In genomic region chr13:53120906-53121305, GRCm38 (mm10) we compare ENCODE assay signal across 8 mouse cellular contexts.
DNase-seq lines count a peak whose midpoint lies in the region; ATAC-seq and TF ChIP-seq lines count a peak whose summit lies in the region.

No protein-coding gene starts in this region.

- no peaks in the 10 kb centered on the region for H3K9me3 ChIP-seq in kidney, postnatal 0 days (replicated peaks; ENCODE audit: low read length)
- no peaks in the 10 kb centered on the region for H3K9me3 ChIP-seq in hindbrain, embryonic 12.5 days (replicated peaks)
- no peaks in the 10 kb centered on the region for H3K9me3 ChIP-seq in midbrain, embryonic 15.5 days

- no peak overlapping the region for H3K9ac ChIP-seq in kidney, postnatal 0 days (ENCODE audit: low read depth, low read length)
- no peak overlapping the region for H3K9ac ChIP-seq in hindbrain, embryonic 12.5 days
- no peak overlapping the region for H3K9ac ChIP-seq in midbrain, embryonic 15.5 days

- peak; percentile 51 for DNase-seq in kidney, postnatal 0 days (ENCODE audit: low spot score)
- no peak for DNase-seq in kidney, adult 8-10 months
- DNase-seq in embryo, embryonic 10 days (ENCODE audit: low spot score) = peak; percentile 77
- no peak for DNase-seq in ovary, postnatal 10 days (ENCODE audit: low spot score)
- DNase-seq in urinary bladder, postnatal 10 days (ENCODE audit: low spot score) = no peak

- no peak for ATAC-seq in kidney, postnatal 0 days (replicated peaks; ENCODE audit: low FRiP score, low read depth)
- ATAC-seq in hindbrain, embryonic 12.5 days (ENCODE audit: low FRiP score) = no peak
- peak; percentile 55 for ATAC-seq in midbrain, embryonic 15.5 days (replicated peaks)
- ATAC-seq in monocyte, adult 5-6 weeks (replicated peaks; ENCODE audit: insufficient number of reproducible peaks, low FRiP score, low TSS enrichment, poor library complexity, severe bottlenecking) = no peak

- H3K27ac ChIP-seq in kidney, postnatal 0 days = no peak overlapping the region
- no peak overlapping the region for H3K27ac ChIP-seq in hindbrain, embryonic 12.5 days
- no peak overlapping the region for H3K27ac ChIP-seq in midbrain, embryonic 15.5 days

- no peak overlapping the region for H3K4me2 ChIP-seq in kidney, postnatal 0 days (ENCODE audit: low read length)
- H3K4me2 ChIP-seq in hindbrain, embryonic 12.5 days (replicated peaks) = peak overlapping the region; percentile 16; the same call in 1 of the 2 replicates
- H3K4me2 ChIP-seq in midbrain, embryonic 15.5 days = peak overlapping the region; percentile 14

- 49% methylated on average over 11 of the region's 11 CpGs for WGBS in kidney, postnatal 0 days
- 28% methylated on average over 11 of the region's 11 CpGs for WGBS in hindbrain, embryonic 12.5 days
- 19% methylated on average over 11 of the region's 11 CpGs for WGBS in midbrain, embryonic 15.5 days

- no peaks in the 10 kb centered on the region for H3K27me3 ChIP-seq in kidney, postnatal 0 days (ENCODE audit: insufficient read depth, low read length)
- no peaks in the 10 kb centered on the region for H3K27me3 ChIP-seq in hindbrain, embryonic 12.5 days
- no peaks in the 10 kb centered on the region for H3K27me3 ChIP-seq in midbrain, embryonic 15.5 days (replicated peaks)

- H3K4me1 ChIP-seq in kidney, postnatal 0 days (replicated peaks; ENCODE audit: insufficient read depth, low read length) = 0 out of 2 replicates have a peak, but pooled peaks cover 3% of the 10 kb centered on the region
- H3K4me1 ChIP-seq in hindbrain, embryonic 12.5 days = peaks cover 14% of the 10 kb centered on the region
- H3K4me1 ChIP-seq in midbrain, embryonic 15.5 days = peaks cover 10% of the 10 kb centered on the region

- H3K4me3 ChIP-seq in kidney, postnatal 0 days (replicated peaks; ENCODE audit: low read depth, low read length) = no peak overlapping the region
- H3K4me3 ChIP-seq in hindbrain, embryonic 12.5 days = no peak overlapping the region
- H3K4me3 ChIP-seq in midbrain, embryonic 15.5 days = no peak overlapping the region

- 0 out of 2 replicates have a peak, but pooled peaks cover 3% of the 10 kb centered on the region for H3K36me3 ChIP-seq in kidney, postnatal 0 days (ENCODE audit: insufficient read depth, low read length)
- H3K36me3 ChIP-seq in hindbrain, embryonic 12.5 days = no peaks in the 10 kb centered on the region; the same call in 1 of the 2 replicates
- no peaks in the 10 kb centered on the region for H3K36me3 ChIP-seq in midbrain, embryonic 15.5 days (replicated peaks)

- TF ChIP-seq CTCF in kidney, postnatal 0 days (IDR thresholded peaks at IDR 0.05; ENCODE audit: low read depth) = no peak

Comparison
In these comparisons a context has a peak if more than half of its experiments do, and no peak if none do; other contexts are left out.
1. DNase-seq: peak in kidney, postnatal 0 days (single experiment) and embryo, embryonic 10 days (single experiment); none in kidney, adult 8-10 months (0 of 2), ovary, postnatal 10 days (single experiment) and urinary bladder, postnatal 10 days (single experiment).